Mouse (Mus musculus) hindbrain, embryonic 14.5 days (tissue): ENCODE measurements around the gene Clns1a. TPM values are rescaled to one million over a fixed set of nuclear protein-coding genes. Genes with fewer than 3 reads are reported as not detected.

Experiments
- ATAC-seq: fragments of 200-750 bp; cut with Nextera tagmentation; 2 replicates; pipeline ENCODE4 v1.8.0; 2017; ENCODE audit warnings: moderate number of reproducible peaks, mild to moderate bottlenecking, moderate TSS enrichment, moderate library complexity; ENCODE audit not compliant: low FRiP score
- DNase-seq: peaks from one replicate; pipeline ENCODE4 v3.0.0-alpha.2; 2015; ENCODE audit warnings: low spot score
- H3K27ac ChIP-seq: fragments of 300-500 bp; sonication (generic); 2 replicates; pipeline ENCODE4 v1.5.1; 2014; ENCODE audit warnings: mild to moderate bottlenecking, moderate library complexity
- H3K27me3 ChIP-seq: fragments of 300-500 bp; sonication (generic); 2 replicates; pipeline ENCODE4 v1.6.1; 2014; ENCODE audit warnings: mild to moderate bottlenecking, low read length, mixed read lengths; ENCODE audit not compliant: control insufficient read depth, insufficient read depth
- H3K36me3 ChIP-seq: fragments of 300-500 bp; sonication (generic); replicated peaks from 2 replicates; pipeline ENCODE4 v1.6.1; 2014; ENCODE audit not compliant: control insufficient read depth, insufficient read depth
- H3K4me1 ChIP-seq: fragments of 300-500 bp; sonication (generic); replicated peaks from 2 replicates; pipeline ENCODE4 v1.6.1; 2014; ENCODE audit warnings: antibody characterized with exemption, low read length, mixed read lengths; ENCODE audit not compliant: control insufficient read depth, insufficient read depth
- H3K4me2 ChIP-seq: fragments of 300-500 bp; sonication (generic); replicated peaks from 2 replicates; pipeline ENCODE4 v1.6.1; 2014; ENCODE audit warnings: mild to moderate bottlenecking, moderate library complexity
- H3K4me3 ChIP-seq: fragments of 300-500 bp; sonication (generic); replicated peaks from 2 replicates; pipeline ENCODE4 v1.5.1; 2014; ENCODE audit warnings: mild to moderate bottlenecking, low read length
- H3K9ac ChIP-seq: fragments of 300-500 bp; sonication (generic); 2 replicates; pipeline ENCODE4 v1.6.1; 2014
- H3K9me3 ChIP-seq: fragments of 300-500 bp; sonication (generic); 2 replicates; pipeline ENCODE4 v1.6.1; 2016; ENCODE audit warnings: low read length; ENCODE audit not compliant: control insufficient read depth
- WGBS: fragments of 180-500 bp; shearing (Covaris S2); extraction: QIAGEN DNeasy Blood & Tissue Kit; methylation state at CpG from one replicate; pipeline ENCODE4 v1.1.7; 2014; 5-methylcytosine and 5-hydroxymethylcytosine counted together
- polyA plus RNA-seq: library from polyadenylated mRNA; unstranded; fragments of >200 nt; fragmentation: Nextera tagmentation; extraction: Ambion mirVana; gene quantifications from 2 replicates; pipeline ENCODE4 v1.2.1, GENCODE M21; 2014

Clns1a gene
- polyA plus RNA-seq, 1 experiment from 2014 or later: 189 TPM

- no peak for DNase-seq
- no peaks in the 10 kb centered on the region for H3K27me3 ChIP-seq
- ATAC-seq: no peak
- H3K27ac ChIP-seq: no peak overlapping the region
- H3K9ac ChIP-seq: no peak overlapping the region
- H3K4me1 ChIP-seq: peaks cover 3% of the 10 kb centered on the region; the same call in 1 of the 2 replicates
- H3K4me3 ChIP-seq: no peak overlapping the region
- no peak overlapping the region for H3K4me2 ChIP-seq
- 90% methylated on average over 11 of the region's 11 CpGs for WGBS
- H3K9me3 ChIP-seq: no peaks in the 10 kb centered on the region
- peaks cover 65% of the 10 kb centered on the region for H3K36me3 ChIP-seq
Observed at GRCm38 (mm10) chr7:97723646-97724538, 27.5 kb downstream of the Clns1a start.

DNA sequence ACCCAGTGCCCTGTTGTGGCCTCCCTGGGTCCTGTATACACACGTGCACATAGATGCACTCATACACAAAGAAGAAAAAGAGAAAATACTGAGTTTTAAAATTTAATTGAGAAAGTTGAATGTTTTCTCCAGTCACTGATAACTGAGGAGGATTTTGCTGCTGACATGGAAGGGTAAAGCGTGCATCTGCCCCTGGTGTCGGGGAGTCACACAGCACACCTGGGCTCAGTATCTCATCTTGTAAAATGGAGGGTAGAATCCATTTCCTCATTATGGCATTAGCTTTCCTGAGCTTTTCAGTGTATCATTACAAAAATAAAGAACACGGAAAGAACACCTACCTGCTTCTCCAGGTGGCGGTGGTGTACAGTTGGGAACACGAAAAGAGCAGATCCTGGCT is 29.0 kb downstream of the Clns1a start:
- Histone ChIP-seq H3K4me2 (no peak overlapping the region), H3K9me3 (no peaks in the 10 kb centered on the region), H3K27me3 (no peaks in the 10 kb centered on the region), H3K27ac (no peak overlapping the region), H3K36me3 (peaks cover 50% of the 10 kb centered on the region), H3K4me3 (no peak overlapping the region), H3K4me1 (peaks cover 9% of the 10 kb centered on the region), H3K9ac (no peak overlapping the region)
- ATAC-seq (no peak), DNase-seq (no peak)
- 97% methylated on average over 6 of the region's 6 CpGs for WGBS

DNA sequence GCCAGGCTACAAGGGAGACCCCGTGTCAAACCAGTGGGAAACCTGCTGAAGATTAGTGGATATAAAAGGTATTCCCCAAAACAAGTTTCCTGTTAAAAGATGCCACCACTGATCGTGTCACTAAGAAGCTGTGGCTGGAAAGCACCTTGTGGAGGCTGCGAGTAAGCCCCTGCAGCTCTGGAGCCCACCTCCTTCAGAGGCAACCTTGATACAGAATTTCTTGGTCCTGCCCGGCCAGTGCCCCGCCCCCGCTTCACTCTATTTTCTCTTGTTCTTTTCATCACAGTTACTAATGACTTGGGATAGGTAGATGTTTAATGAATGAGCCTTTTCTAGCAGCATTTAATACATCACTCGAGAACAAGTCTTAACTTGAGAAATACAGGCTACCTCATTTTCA is 29.6 kb downstream of the Clns1a start:
- no peaks in the 10 kb centered on the region for H3K9me3 ChIP-seq
- 85% methylated on average over 7 of the region's 7 CpGs for WGBS
- peaks cover 9% of the 10 kb centered on the region for H3K4me1 ChIP-seq
- no peak overlapping the region for H3K27ac ChIP-seq
- no peak overlapping the region for H3K4me3 ChIP-seq
- H3K27me3 ChIP-seq: no peaks in the 10 kb centered on the region
- no peak overlapping the region for H3K4me2 ChIP-seq
- DNase-seq: no peak
- no peak for ATAC-seq
- H3K9ac ChIP-seq: no peak overlapping the region
- H3K36me3 ChIP-seq: peaks cover 43% of the 10 kb centered on the region

GRCm38 (mm10) chr7:97726778-97727177 is 30.3 kb downstream of the Clns1a start:
- no peak overlapping the region for H3K9ac ChIP-seq
- peaks cover 9% of the 10 kb centered on the region for H3K4me1 ChIP-seq
- ATAC-seq: no peak
- 75% methylated on average over 7 of the region's 7 CpGs for WGBS
- no peak overlapping the region for H3K27ac ChIP-seq
- peaks cover 38% of the 10 kb centered on the region for H3K36me3 ChIP-seq
- no peak overlapping the region for H3K4me3 ChIP-seq
- no peaks in the 10 kb centered on the region for H3K27me3 ChIP-seq
- H3K4me2 ChIP-seq: no peak overlapping the region
- H3K9me3 ChIP-seq: no peaks in the 10 kb centered on the region
- no peak for DNase-seq

- Histone ChIP-seq H3K27ac (no peak overlapping the region), H3K27me3 (no peaks in the 10 kb centered on the region), H3K9me3 (no peaks in the 10 kb centered on the region), H3K4me3 (no peak overlapping the region), H3K4me1 (peaks cover 9% of the 10 kb centered on the region), H3K4me2 (no peak overlapping the region), H3K36me3 (peaks cover 22% of the 10 kb centered on the region), H3K9ac (no peak overlapping the region)
- WGBS: 22% methylated on average over 14 of the region's 14 CpGs
- no peak for ATAC-seq
- DNase-seq: no peak
Observed at GRCm38 (mm10) chr7:97728666-97729614, 32.5 kb downstream of the Clns1a start.

DNA sequence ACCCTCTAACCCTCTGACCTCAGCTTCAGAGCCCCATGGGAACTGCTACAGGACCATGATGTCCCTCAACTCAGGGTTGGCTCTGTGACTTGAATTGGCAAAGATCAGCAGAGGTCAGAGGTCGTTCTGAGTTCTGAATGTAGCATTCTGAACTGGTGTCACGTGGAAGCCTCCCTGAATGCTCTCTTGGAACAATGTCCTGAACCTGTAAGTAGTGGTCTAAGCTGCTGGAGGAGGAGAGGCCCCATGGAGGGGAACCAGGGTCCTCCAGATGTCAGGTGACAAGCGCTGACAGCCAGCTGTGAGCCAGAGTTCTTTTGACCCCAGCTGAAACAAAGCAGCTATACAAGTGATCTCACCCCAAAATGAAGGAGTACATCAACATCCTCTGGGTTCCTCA is 34.0 kb downstream of the Clns1a start:
- no peak for ATAC-seq
- no peak overlapping the region for H3K4me3 ChIP-seq
- 21% methylated on average over 3 of the region's 3 CpGs for WGBS
- H3K27ac ChIP-seq: no peak overlapping the region
- no peaks in the 10 kb centered on the region for H3K9me3 ChIP-seq
- peaks cover 15% of the 10 kb centered on the region for H3K36me3 ChIP-seq
- no peak overlapping the region for H3K4me2 ChIP-seq
- peaks cover 9% of the 10 kb centered on the region for H3K4me1 ChIP-seq
- H3K9ac ChIP-seq: no peak overlapping the region
- H3K27me3 ChIP-seq: no peaks in the 10 kb centered on the region
- DNase-seq: no peak

DNA sequence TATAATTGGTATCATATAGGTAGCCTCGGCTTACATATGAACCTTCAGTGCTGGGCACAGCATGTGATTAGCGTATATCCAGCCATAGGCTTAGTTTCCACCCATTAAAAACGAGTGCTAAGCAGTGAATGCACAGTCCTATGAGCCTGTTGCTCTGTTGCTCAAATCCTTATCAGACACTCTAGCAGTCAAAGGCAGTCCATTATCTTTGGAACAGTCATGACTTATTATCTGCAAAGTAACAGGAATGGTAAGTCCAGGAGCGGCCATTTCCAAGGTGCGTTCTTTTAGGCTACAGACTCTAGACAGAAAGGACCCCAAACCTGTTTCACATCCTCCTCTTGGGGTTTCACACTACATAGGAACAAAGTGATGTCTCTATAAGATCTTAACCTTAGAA is 37.2 kb downstream of the Clns1a start:
- H3K9me3 ChIP-seq: no peaks in the 10 kb centered on the region
- H3K4me1 ChIP-seq: peaks cover 13% of the 10 kb centered on the region
- H3K36me3 ChIP-seq: no peaks in the 10 kb centered on the region
- ATAC-seq (no peak), DNase-seq (no peak)
- no peak overlapping the region for H3K4me2 ChIP-seq
- H3K27ac ChIP-seq: no peak overlapping the region
- H3K9ac ChIP-seq: no peak overlapping the region
- no peak overlapping the region for H3K4me3 ChIP-seq
- 91% methylated on average over 5 of the region's 5 CpGs for WGBS
- H3K27me3 ChIP-seq: no peaks in the 10 kb centered on the region

- DNase-seq (no peak), ATAC-seq (no peak)
- Histone ChIP-seq H3K4me1 (0 out of 2 replicates have a peak, but pooled peaks cover 5% of the 10 kb centered on the region), H3K4me2 (no peak overlapping the region), H3K27ac (no peak overlapping the region), H3K9me3 (no peaks in the 10 kb centered on the region), H3K4me3 (no peak overlapping the region), H3K36me3 (no peaks in the 10 kb centered on the region), H3K27me3 (no peaks in the 10 kb centered on the region), H3K9ac (no peak overlapping the region)
- WGBS: 82% methylated on average over 8 of the region's 8 CpGs
Observed at GRCm38 (mm10) chr7:97735021-97735420, 38.6 kb downstream of the Clns1a start.

DNA sequence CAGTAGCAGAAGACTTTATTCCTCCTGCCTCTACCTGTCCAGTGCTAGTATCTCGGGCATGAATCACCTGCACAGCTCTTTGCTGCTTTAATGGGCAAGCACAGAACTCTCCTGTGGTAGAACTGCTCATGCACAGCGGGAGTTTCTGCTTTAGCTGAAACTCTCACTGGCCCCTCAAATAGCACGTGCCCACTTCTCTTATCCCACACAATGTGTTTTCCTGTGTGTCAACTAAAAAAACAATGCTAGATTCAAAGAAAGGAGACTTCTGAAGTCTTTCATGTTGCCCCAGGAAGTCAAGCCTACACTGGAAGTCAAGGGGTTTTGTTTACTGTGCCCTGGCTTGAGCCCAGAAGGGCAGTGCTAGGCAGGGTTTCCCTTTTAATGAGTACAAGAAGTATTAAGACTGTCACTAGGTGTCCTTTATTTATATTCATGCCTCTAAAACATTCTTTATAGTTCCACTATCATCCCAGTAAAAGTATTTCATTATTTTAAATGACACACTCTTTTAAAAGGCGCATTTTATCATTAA is 39.5 kb downstream of the Clns1a start:
- Histone ChIP-seq H3K27me3 (no peaks in the 10 kb centered on the region), H3K4me1 (0 out of 2 replicates have a peak, but pooled peaks cover 5% of the 10 kb centered on the region), H3K27ac (no peak overlapping the region), H3K4me3 (no peak overlapping the region), H3K9ac (no peak overlapping the region), H3K36me3 (no peaks in the 10 kb centered on the region), H3K9me3 (no peaks in the 10 kb centered on the region), H3K4me2 (peak overlapping the region; percentile 19)
- WGBS: 31% methylated on average over 4 of the region's 4 CpGs
- DNase-seq: no peak
- no peak for ATAC-seq
